Mouse (Mus musculus) kidney, postnatal 36 days (tissue): Measurements from ENCODE around the gene Rnf24.
A peak's percentile ranks its signal among the peaks of the same experiment; 100 is the strongest.

Experiments
- DNase-seq, 2 experiments: peaks; one replicate each; pipeline ENCODE4 v3.0.0; 2021 to 2022; ENCODE audit warnings: mixed read lengths in 2 of 2

The Rnf24 gene

DNA sequence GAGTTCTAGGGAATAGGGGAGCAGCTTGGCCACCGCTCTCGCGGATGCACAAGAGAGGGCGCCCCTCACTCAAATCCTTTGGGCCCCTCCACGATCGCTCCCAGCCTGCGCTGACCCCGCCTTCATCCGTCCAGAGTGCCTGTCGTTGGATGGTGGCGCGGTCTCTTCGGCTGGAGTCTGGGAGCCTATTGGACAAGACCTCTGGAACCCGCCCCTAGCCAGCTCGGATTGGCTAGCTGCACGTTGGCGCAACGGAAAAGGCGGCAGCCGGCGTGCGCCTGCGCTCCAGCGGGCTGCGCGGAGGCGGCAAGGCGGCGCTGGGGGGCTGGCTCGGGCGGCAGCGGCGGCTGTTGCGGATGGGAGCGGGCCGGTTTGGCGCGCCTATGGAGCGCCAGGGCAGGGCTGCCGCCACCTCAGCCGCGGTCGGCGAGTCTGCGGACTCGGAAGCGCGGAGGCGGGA lies 90.4 kb downstream of the Rnf24 start, which contains the start of gene Pank2:
Pank2 (plus strand) TSS at position 283 of the 460 bp plus-strand sequence.
- peak; percentile 98 to 99 for DNase-seq

- DNase-seq, result no peak
Measured at GRCm38 (mm10) chr2:131261481-131262212, 91.0 kb downstream of the Rnf24 start.

- DNase-seq, result no peak
Measured at GRCm38 (mm10) chr2:131260544-131261307, 92.0 kb downstream of the Rnf24 start.

- DNase-seq, result no peak
Measured at GRCm38 (mm10) chr2:131258693-131259092, 94.0 kb downstream of the Rnf24 start.

GRCm38 (mm10) chr2:131255738-131256137 lies 97.0 kb downstream of the Rnf24 start:
- no peak for DNase-seq

DNA sequence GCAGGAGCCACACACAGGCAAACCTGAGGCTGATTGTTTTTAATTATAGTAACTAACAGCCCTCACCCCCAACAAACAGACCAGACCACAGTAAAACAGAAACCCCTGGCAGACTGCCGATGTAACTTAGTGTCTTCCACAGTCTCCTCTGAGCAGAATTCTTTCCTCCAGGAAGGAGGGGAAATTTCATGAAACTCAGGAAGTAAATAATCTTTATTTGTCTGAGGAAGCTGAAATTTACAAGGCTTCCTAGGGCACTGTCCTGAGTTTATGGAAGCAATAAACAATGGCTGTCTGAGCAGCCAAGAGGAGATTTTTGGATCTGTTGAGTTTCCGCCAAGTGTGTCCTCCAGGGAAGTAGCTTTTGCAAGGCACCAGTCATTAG lies 98.4 kb downstream of the Rnf24 start:
- DNase-seq, result peak; percentile 56 to 75

GRCm38 (mm10) chr2:131253681-131254328 lies 98.9 kb downstream of the Rnf24 start:
- DNase-seq, result peak; percentile 89 to 91
